Mouse (Mus musculus) limb, embryonic 13.5 days (tissue): ENCODE measurements around the gene Mtmr12. TPM values are rescaled to one million over a fixed set of nuclear protein-coding genes. Genes with fewer than 3 reads are reported as not detected.
"Not testable (repeated sequence)": the region's sequence is repeated elsewhere in the genome, so short reads cannot be mapped to it uniquely, and the experiment has no call there.

Source experiments
- ATAC-seq: fragments of 200-750 bp; cut with Nextera tagmentation; 2 replicates; pipeline ENCODE4 v1.8.0; 2017; ENCODE audit warnings: low read depth, moderate number of reproducible peaks, moderate TSS enrichment; ENCODE audit not compliant: low FRiP score
- H3K27ac ChIP-seq: fragments of 300-500 bp; sonication (generic); 2 replicates; pipeline ENCODE4 v1.5.1; 2015; ENCODE audit warnings: inconsistent platforms, mild to moderate bottlenecking, moderate library complexity
- H3K27me3 ChIP-seq: fragments of 300-500 bp; sonication (generic); 2 replicates; pipeline ENCODE4 v1.6.1; 2015; ENCODE audit warnings: mild to moderate bottlenecking, inconsistent platforms
- H3K36me3 ChIP-seq: fragments of 300-500 bp; sonication (generic); 2 replicates; pipeline ENCODE4 v1.6.1; 2015; ENCODE audit warnings: inconsistent platforms, mild to moderate bottlenecking, moderate library complexity
- H3K4me1 ChIP-seq: fragments of 300-500 bp; sonication (generic); 2 replicates; pipeline ENCODE4 v1.6.1; 2015; ENCODE audit warnings: inconsistent platforms
- H3K4me2 ChIP-seq: fragments of 300-500 bp; sonication (generic); replicated peaks from 2 replicates; pipeline ENCODE4 v1.6.1; 2015; ENCODE audit warnings: inconsistent platforms, mild to moderate bottlenecking, moderate library complexity
- H3K4me3 ChIP-seq: fragments of 300-500 bp; sonication (generic); 2 replicates; pipeline ENCODE4 v1.5.1; 2015; ENCODE audit warnings: moderate library complexity, mild to moderate bottlenecking, inconsistent platforms
- H3K9ac ChIP-seq: fragments of 300-500 bp; sonication (generic); 2 replicates; pipeline ENCODE4 v1.6.1; 2015; ENCODE audit warnings: mild to moderate bottlenecking, inconsistent platforms
- H3K9me3 ChIP-seq: fragments of 300-500 bp; sonication (generic); 2 replicates; pipeline ENCODE4 v1.6.1; 2016; ENCODE audit warnings: inconsistent platforms
- WGBS: fragments of 180-500 bp; shearing (Covaris S2); methylation state at CpG from one replicate; pipeline ENCODE4 v1.1.7; 2015; 5-methylcytosine and 5-hydroxymethylcytosine counted together
- polyA plus RNA-seq: library from polyadenylated mRNA; unstranded; fragments of >200 nt; fragmentation: Nextera tagmentation; extraction: Ambion mirVana; gene quantifications from 2 replicates; pipeline ENCODE4 v1.2.1, GENCODE M21; 2015

Gene Mtmr12
- polyA plus RNA-seq, 1 experiment from 2014 or later, result 18.5 TPM

GRCm38 (mm10) chr15:12202456-12202855 lies 2.4 kb upstream of the Mtmr12 start:
- no peaks in the 10 kb centered on the region for H3K27me3 ChIP-seq
- H3K4me3 ChIP-seq, result no peak overlapping the region
- no peak overlapping the region for H3K27ac ChIP-seq
- H3K36me3 ChIP-seq, result no peaks in the 10 kb centered on the region
- no peak for ATAC-seq
- H3K9ac ChIP-seq, result no peak overlapping the region
- peaks cover 29% of the 10 kb centered on the region for H3K4me1 ChIP-seq
- WGBS, result 79% methylated on average over 3 of the region's 3 CpGs
- no peaks in the 10 kb centered on the region for H3K9me3 ChIP-seq
- no peak overlapping the region for H3K4me2 ChIP-seq

- H3K27ac ChIP-seq, H3K4me2 ChIP-seq, H3K36me3 ChIP-seq, H3K9ac ChIP-seq, H3K4me3 ChIP-seq, H3K27me3 ChIP-seq, H3K9me3 ChIP-seq, ATAC-seq: not testable (repeated sequence)
- 91% methylated on average over 4 of the region's 5 CpGs for WGBS
- peaks cover 33% of the 10 kb centered on the region for H3K4me1 ChIP-seq
Measured at GRCm38 (mm10) chr15:12203008-12203407, 1.8 kb upstream of the Mtmr12 start.

- peak overlapping the region; percentile 90 for H3K27ac ChIP-seq
- no peaks in the 10 kb centered on the region for H3K27me3 ChIP-seq
- peak overlapping the region; percentile 92 for H3K4me3 ChIP-seq
- H3K4me2 ChIP-seq, result peak overlapping the region; percentile 71
- ATAC-seq, result no peak
- H3K9ac ChIP-seq, result peak overlapping the region; percentile 60
- no peaks in the 10 kb centered on the region for H3K9me3 ChIP-seq
- peaks cover 34% of the 10 kb centered on the region for H3K4me1 ChIP-seq
- 16% methylated on average over 10 of the region's 10 CpGs for WGBS
- no peaks in the 10 kb centered on the region for H3K36me3 ChIP-seq
Measured at GRCm38 (mm10) chr15:12203512-12204318, 1.1 kb upstream of the Mtmr12 start.

- peak overlapping the region; percentile 90 for H3K27ac ChIP-seq
- peak overlapping the region; percentile 77 for H3K4me2 ChIP-seq
- WGBS, result under 1% methylated on average over 63 of the region's 73 CpGs
- peak overlapping the region; percentile 94 for H3K9ac ChIP-seq
- H3K9me3 ChIP-seq, result no peaks in the 10 kb centered on the region
- no peaks in the 10 kb centered on the region for H3K36me3 ChIP-seq
- H3K4me1 ChIP-seq, result peaks cover 37% of the 10 kb centered on the region
- H3K4me3 ChIP-seq, result peak overlapping the region; percentile 92
- ATAC-seq, result peak; percentile 73
- no peaks in the 10 kb centered on the region for H3K27me3 ChIP-seq
Measured at GRCm38 (mm10) chr15:12205160-12205901, 503 bp downstream of the Mtmr12 start.

- H3K27ac ChIP-seq, result peak overlapping the region; percentile 90; the same call in 1 of the 2 replicates
- peak overlapping the region; percentile 92 for H3K4me3 ChIP-seq
- peak overlapping the region; percentile 94 for H3K9ac ChIP-seq
- no peaks in the 10 kb centered on the region for H3K9me3 ChIP-seq
- H3K36me3 ChIP-seq, result no peaks in the 10 kb centered on the region
- no peak for ATAC-seq
- 37% methylated on average over 14 of the region's 14 CpGs for WGBS
- no peaks in the 10 kb centered on the region for H3K27me3 ChIP-seq
- H3K4me2 ChIP-seq, result peak overlapping the region; percentile 77
- H3K4me1 ChIP-seq, result peaks cover 37% of the 10 kb centered on the region
Measured at GRCm38 (mm10) chr15:12205902-12206645, 1.2 kb downstream of the Mtmr12 start.

- Histone ChIP-seq H3K4me1 (peaks cover 37% of the 10 kb centered on the region), H3K4me2 (peak overlapping the region; percentile 77), H3K27me3 (no peaks in the 10 kb centered on the region), H3K36me3 (no peaks in the 10 kb centered on the region), H3K9me3 (no peaks in the 10 kb centered on the region), H3K4me3 (peak overlapping the region; percentile 92), H3K27ac (no peak overlapping the region), H3K9ac (no peak overlapping the region)
- 74% methylated on average over 7 of the region's 7 CpGs for WGBS
- ATAC-seq, result no peak
Measured at GRCm38 (mm10) chr15:12206646-12207222, 1.9 kb downstream of the Mtmr12 start.

- H3K27me3 ChIP-seq, result no peaks in the 10 kb centered on the region
- 0 out of 2 replicates have a peak overlapping the region, but pooled peaks have one; percentile 39 for H3K9ac ChIP-seq
- H3K36me3 ChIP-seq, result no peaks in the 10 kb centered on the region
- H3K4me3 ChIP-seq, result no peak overlapping the region
- H3K9me3 ChIP-seq, result no peaks in the 10 kb centered on the region
- no peak overlapping the region for H3K27ac ChIP-seq
- H3K4me1 ChIP-seq, result peaks cover 37% of the 10 kb centered on the region
- ATAC-seq, result no peak
- H3K4me2 ChIP-seq, result no peak overlapping the region
- 74% methylated on average over 6 of the region's 6 CpGs for WGBS
Measured at GRCm38 (mm10) chr15:12207556-12208090, 2.8 kb downstream of the Mtmr12 start.

GRCm38 (mm10) chr15:12211577-12211976 lies 6.7 kb downstream of the Mtmr12 start:
- no peak for ATAC-seq
- 87% methylated on average over 8 of the region's 8 CpGs for WGBS
- H3K36me3 ChIP-seq, result no peaks in the 10 kb centered on the region

GRCm38 (mm10) chr15:12212266-12212665 lies 7.4 kb downstream of the Mtmr12 start:
- Histone ChIP-seq H3K4me2 (no peak overlapping the region), H3K27ac (no peak overlapping the region), H3K36me3 (no peaks in the 10 kb centered on the region), H3K9ac (no peak overlapping the region), H3K9me3 (no peaks in the 10 kb centered on the region), H3K27me3 (no peaks in the 10 kb centered on the region), H3K4me1 (peaks cover 23% of the 10 kb centered on the region), H3K4me3 (no peak overlapping the region)
- no peak for ATAC-seq
- WGBS, result 67% methylated on average over 1 of the region's 1 CpGs

More at GRCm38 (mm10) chr15:12211577-12211976, 6.7 kb downstream of the Mtmr12 start:
- H3K27ac ChIP-seq, result no peak overlapping the region
- no peak overlapping the region for H3K4me3 ChIP-seq
- no peak overlapping the region for H3K4me2 ChIP-seq
- H3K4me1 ChIP-seq, result peaks cover 30% of the 10 kb centered on the region
- no peaks in the 10 kb centered on the region for H3K9me3 ChIP-seq
- no peak overlapping the region for H3K9ac ChIP-seq
- no peaks in the 10 kb centered on the region for H3K27me3 ChIP-seq

- 82% methylated on average over 14 of the region's 14 CpGs for WGBS
- Histone ChIP-seq H3K36me3 (no peaks in the 10 kb centered on the region), H3K4me3 (no peak overlapping the region), H3K4me1 (peaks cover 14% of the 10 kb centered on the region), H3K9me3 (no peaks in the 10 kb centered on the region), H3K4me2 (no peak overlapping the region), H3K27me3 (no peaks in the 10 kb centered on the region), H3K9ac (no peak overlapping the region), H3K27ac (no peak overlapping the region)
- no peak for ATAC-seq
Measured at GRCm38 (mm10) chr15:12214531-12215414, 9.9 kb downstream of the Mtmr12 start.

- Histone ChIP-seq H3K27ac (no peak overlapping the region), H3K4me2 (no peak overlapping the region), H3K9ac (no peak overlapping the region), H3K4me1 (peaks cover 14% of the 10 kb centered on the region), H3K9me3 (no peaks in the 10 kb centered on the region), H3K4me3 (no peak overlapping the region), H3K36me3 (no peaks in the 10 kb centered on the region), H3K27me3 (no peaks in the 10 kb centered on the region)
- 90% methylated on average over 5 of the region's 5 CpGs for WGBS
- ATAC-seq, result no peak
Measured at GRCm38 (mm10) chr15:12215415-12215718, 10.5 kb downstream of the Mtmr12 start.
